ENCODE assay signal across 8 mouse cellular contexts in the genomic region with DNA sequence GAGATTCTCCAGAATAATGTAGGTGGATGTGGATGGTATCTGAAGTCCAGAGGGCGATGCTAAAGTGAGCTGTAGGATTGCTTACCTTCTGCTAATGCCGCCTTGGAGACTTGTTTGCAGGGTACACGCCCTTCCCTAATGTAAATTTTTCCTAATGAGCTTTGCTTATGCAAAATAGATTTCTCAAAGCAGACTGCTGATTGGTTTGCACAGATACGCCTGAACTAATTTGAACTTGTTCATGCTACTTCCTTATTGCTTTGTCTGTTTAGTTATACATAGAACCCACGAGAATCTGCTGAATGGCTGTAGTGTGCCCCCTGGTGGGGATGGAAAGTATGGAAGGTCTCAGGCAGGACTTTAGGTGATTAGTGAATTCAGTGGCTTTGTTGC. TPM values are rescaled to one million over a fixed set of nuclear protein-coding genes. Genes with fewer than 3 reads are reported as not detected.
DNase-seq lines count a peak whose midpoint lies in the region; ATAC-seq and TF ChIP-seq lines count a peak whose summit lies in the region.

No protein-coding gene starts in this region.

- peaks cover 25% of the 10 kb centered on the region; the same call in 1 of the 2 replicates for H3K4me1 ChIP-seq in forebrain, embryonic 12.5 days
- H3K4me1 ChIP-seq in megakaryocyte, embryonic 14.5 days, result peaks cover 67% of the 10 kb centered on the region

- H3K27ac ChIP-seq in forebrain, embryonic 12.5 days, result peak overlapping the region; percentile 86
- H3K27ac ChIP-seq in left cerebral cortex, adult 2 months, result peak overlapping the region; percentile 79

- H3K27me3 ChIP-seq in forebrain, embryonic 12.5 days, result no peaks in the 10 kb centered on the region
- H3K27me3 ChIP-seq in megakaryocyte, embryonic 14.5 days (replicated peaks), result no peaks in the 10 kb centered on the region

- H3K9me3 ChIP-seq in forebrain, embryonic 12.5 days, result no peaks in the 10 kb centered on the region
- H3K9me3 ChIP-seq in megakaryocyte, embryonic 14.5 days, result no peaks in the 10 kb centered on the region

- no peak overlapping the region for H3K9ac ChIP-seq in forebrain, embryonic 12.5 days

- 41% methylated on average over 5 of the region's 5 CpGs for WGBS in forebrain, embryonic 12.5 days

- no peak overlapping the region for H3K4me3 ChIP-seq in forebrain, embryonic 12.5 days (replicated peaks)
- peak overlapping the region; percentile 32 for H3K4me3 ChIP-seq in left cerebral cortex, adult 2 months
- peak overlapping the region; percentile 84 for H3K4me3 ChIP-seq in megakaryocyte, embryonic 14.5 days (replicated peaks)

- intact Hi-C loops in left cerebral cortex, adult 2 months (cut with DNase I), result loop anchor here (1.0 kb wide), 2 partner anchors 89 to 133 kb away; no protein-coding TSS in a partner anchor

- ATAC-seq in forebrain, embryonic 12.5 days (ENCODE audit: low FRiP score), result peak; percentile 40; the same call in 1 of the 2 replicates
- ATAC-seq in hematopoietic stem cell, adult 5-6 weeks (replicated peaks in 1 of 2; ENCODE audit: insufficient read depth in 1 of 2, low FRiP score in 2 of 2, low TSS enrichment in 1 of 2, low read depth in 1 of 2, poor library complexity in 2 of 2, severe bottlenecking in 2 of 2), result peak; percentile 42 to 60; a peak in 3 of 4 replicates

- peak; percentile 55 for DNase-seq in cerebellum, adult 8-10 months
- DNase-seq in cerebellum, adult 9-11 months, result no peak
- peak; percentile 78 for DNase-seq in adrenal gland, postnatal 10 days
- DNase-seq in left cerebral cortex, adult 2 months (ENCODE audit: extremely low spot score in 1 of 2, low spot score in 2 of 2), result peak; percentile 56 to 69
- DNase-seq in right cerebral cortex, postnatal 36 days (ENCODE audit: low spot score in 2 of 2), result peak; percentile 50 to 54

- peak; percentile 85 for TF ChIP-seq CTCF in left cerebral cortex, adult 2 months (IDR thresholded peaks at IDR 0.05)

- H3K36me3 ChIP-seq in forebrain, embryonic 12.5 days (replicated peaks), result peaks cover 10% of the 10 kb centered on the region
- H3K36me3 ChIP-seq in megakaryocyte, embryonic 14.5 days (replicated peaks; ENCODE audit: low read length), result peaks cover 44% of the 10 kb centered on the region

- no peak overlapping the region for H3K4me2 ChIP-seq in forebrain, embryonic 12.5 days

RNA-seq across cellular contexts. Expression of a gene that starts 49.6 kb away (rescaled TPM):
- total RNA-seq in adrenal gland, postnatal 10 days (2021), result 100 to 1,000 TPM in 1 of 2 experiments, 10 to 100 TPM in 1; 63.7 to 105 TPM
- polyA plus RNA-seq in forebrain, embryonic 12.5 days (2016; fragmentation: Nextera tagmentation; extraction: Ambion mirVana), result 63.2 and 72.4 TPM in 2 replicates
- total RNA-seq in hematopoietic stem cell, adult 5-6 weeks (2017), result 59.3 and 112 TPM in 2 replicates
- total RNA-seq in left cerebral cortex, adult 2 months (2021), result 100 to 1,000 TPM; 119 to 122 TPM
- 4.6 and 12.1 TPM in 2 replicates for polyA plus RNA-seq in megakaryocyte, embryonic 14.5 days (2012; ENCODE audit: insufficient read depth, low replicate concordance)
